Mouse (Mus musculus) stomach, embryonic 16.5 days (tissue): ENCODE data around the gene Shroom3. TPM values are rescaled to one million over a fixed set of nuclear protein-coding genes. Genes with fewer than 3 reads are reported as not detected.
"Not testable (repeated sequence)": the region's sequence is repeated elsewhere in the genome, so short reads cannot be mapped to it uniquely, and the experiment has no call there.

Experiments
- ATAC-seq: fragments of 200-750 bp; cut with Nextera tagmentation; 2 replicates; pipeline ENCODE4 v1.8.0; 2017; ENCODE audit warnings: moderate number of reproducible peaks, moderate TSS enrichment; ENCODE audit not compliant: insufficient read depth, low FRiP score
- H3K27ac ChIP-seq: fragments of 300-500 bp; sonication (generic); 2 replicates; pipeline ENCODE4 v1.5.1; 2014; ENCODE audit warnings: low read length
- H3K27me3 ChIP-seq: fragments of 300-500 bp; sonication (generic); 2 replicates; pipeline ENCODE4 v1.6.1; 2014; ENCODE audit warnings: low read length, control low read depth, mixed read lengths; ENCODE audit not compliant: control insufficient read depth, insufficient read depth
- H3K36me3 ChIP-seq: fragments of 300-500 bp; sonication (generic); 2 replicates; pipeline ENCODE4 v1.6.1; 2014; ENCODE audit warnings: low read length; ENCODE audit not compliant: control insufficient read depth, insufficient read depth
- H3K4me1 ChIP-seq: fragments of 300-500 bp; sonication (generic); 2 replicates; pipeline ENCODE4 v1.6.1; 2014; ENCODE audit warnings: low read length, control low read depth, mixed read lengths; ENCODE audit not compliant: control insufficient read depth, insufficient read depth
- H3K4me2 ChIP-seq: fragments of 300-500 bp; sonication (generic); 2 replicates; pipeline ENCODE4 v1.6.1; 2014; ENCODE audit warnings: low read depth, low read length, mixed read lengths
- H3K4me3 ChIP-seq: fragments of 300-500 bp; sonication (generic); replicated peaks from 2 replicates; pipeline ENCODE4 v1.5.1; 2014; ENCODE audit warnings: mild to moderate bottlenecking, low read length
- H3K9ac ChIP-seq: fragments of 300-500 bp; sonication (generic); 2 replicates; pipeline ENCODE4 v1.6.1; 2014; ENCODE audit warnings: low read length
- H3K9me3 ChIP-seq: fragments of 300-500 bp; sonication (generic); replicated peaks from 2 replicates; pipeline ENCODE4 v1.6.1; 2016; ENCODE audit warnings: low read length, control low read depth; ENCODE audit not compliant: control insufficient read depth
- WGBS: fragments of 180-500 bp; shearing (Covaris S2); extraction: QIAGEN DNeasy Blood & Tissue Kit; methylation state at CpG from one replicate; pipeline ENCODE4 v1.1.7; 2014; 5-methylcytosine and 5-hydroxymethylcytosine counted together
- polyA plus RNA-seq: library from polyadenylated mRNA; unstranded; fragments of >200 nt; fragmentation: Nextera tagmentation; extraction: Ambion mirVana; gene quantifications from 2 replicates; pipeline ENCODE4 v1.2.1, GENCODE M21; 2015

Shroom3 gene
- polyA plus RNA-seq, 1 experiment from 2014 or later = 14.4 TPM

GRCm38 (mm10) chr5:92910838-92911237 is 227.6 kb downstream of the Shroom3 start:
- WGBS = 64% methylated on average over 3 of the region's 3 CpGs
- Histone ChIP-seq H3K4me3 (no peak overlapping the region), H3K27ac (no peak overlapping the region), H3K4me1 (peaks cover 9% of the 10 kb centered on the region), H3K4me2 (no peak overlapping the region), H3K27me3 (no peaks in the 10 kb centered on the region), H3K36me3 (peaks cover 8% of the 10 kb centered on the region; the same call in 1 of the 2 replicates), H3K9ac (no peak overlapping the region), H3K9me3 (peaks cover 9% of the 10 kb centered on the region)
- ATAC-seq = peak; percentile 51; the same call in 1 of the 2 replicates

- Histone ChIP-seq H3K4me1 (peaks cover 21% of the 10 kb centered on the region), H3K36me3 (no peaks in the 10 kb centered on the region), H3K27me3 (no peaks in the 10 kb centered on the region), H3K4me2 (no peak overlapping the region), H3K9me3 (no peaks in the 10 kb centered on the region), H3K4me3 (no peak overlapping the region), H3K27ac (no peak overlapping the region), H3K9ac (no peak overlapping the region)
- no peak for ATAC-seq
- WGBS = 54% methylated on average over 10 of the region's 10 CpGs
These were observed 232.2 kb downstream of the Shroom3 start for GRCm38 (mm10) chr5:92915421-92915820.

GRCm38 (mm10) chr5:92917755-92918154 is 234.5 kb downstream of the Shroom3 start:
- Histone ChIP-seq H3K9me3 (no peaks in the 10 kb centered on the region), H3K4me2 (no peak overlapping the region), H3K36me3 (no peaks in the 10 kb centered on the region), H3K27ac (no peak overlapping the region), H3K4me3 (no peak overlapping the region), H3K27me3 (no peaks in the 10 kb centered on the region), H3K4me1 (peaks cover 21% of the 10 kb centered on the region), H3K9ac (no peak overlapping the region)
- WGBS = 79% methylated on average over 6 of the region's 6 CpGs
- ATAC-seq = no peak

GRCm38 (mm10) chr5:92918170-92918569 is 234.9 kb downstream of the Shroom3 start:
- H3K4me3 ChIP-seq = no peak overlapping the region
- H3K27ac ChIP-seq = 0 out of 2 replicates have a peak overlapping the region, but pooled peaks have one; percentile 43
- no peaks in the 10 kb centered on the region for H3K27me3 ChIP-seq
- ATAC-seq = no peak
- no peak overlapping the region for H3K9ac ChIP-seq
- H3K9me3 ChIP-seq = no peaks in the 10 kb centered on the region
- H3K4me1 ChIP-seq = peaks cover 21% of the 10 kb centered on the region
- WGBS = 48% methylated on average over 10 of the region's 10 CpGs
- H3K36me3 ChIP-seq = no peaks in the 10 kb centered on the region
- H3K4me2 ChIP-seq = no peak overlapping the region

- WGBS = 50% methylated on average over 9 of the region's 9 CpGs
- Histone ChIP-seq H3K4me1 (peaks cover 18% of the 10 kb centered on the region), H3K27ac (peak overlapping the region; percentile 43; the same call in 1 of the 2 replicates), H3K9me3 (no peaks in the 10 kb centered on the region), H3K36me3 (no peaks in the 10 kb centered on the region), H3K4me3 (no peak overlapping the region), H3K27me3 (no peaks in the 10 kb centered on the region), H3K9ac (0 out of 2 replicates have a peak overlapping the region, but pooled peaks have one; percentile 5), H3K4me2 (no peak overlapping the region)
- no peak for ATAC-seq
These were observed 235.6 kb downstream of the Shroom3 start for GRCm38 (mm10) chr5:92918866-92919265.

- H3K36me3 ChIP-seq = no peaks in the 10 kb centered on the region
- H3K4me3 ChIP-seq = no peak overlapping the region
- H3K27me3 ChIP-seq = no peaks in the 10 kb centered on the region
- no peak overlapping the region for H3K9ac ChIP-seq
- peak overlapping the region; percentile 43; the same call in 1 of the 2 replicates for H3K27ac ChIP-seq
- H3K4me1 ChIP-seq = peaks cover 19% of the 10 kb centered on the region
- no peaks in the 10 kb centered on the region for H3K9me3 ChIP-seq
- WGBS = 65% methylated on average over 14 of the region's 14 CpGs
- ATAC-seq = no peak
- no peak overlapping the region for H3K4me2 ChIP-seq
These were observed 236.2 kb downstream of the Shroom3 start for GRCm38 (mm10) chr5:92919390-92919789.

- H3K36me3 ChIP-seq = no peaks in the 10 kb centered on the region
- no peak for ATAC-seq
- WGBS = 89% methylated on average over 8 of the region's 8 CpGs
These were observed 237.7 kb downstream of the Shroom3 start for GRCm38 (mm10) chr5:92920984-92921383.

GRCm38 (mm10) chr5:92921728-92922127 is 238.5 kb downstream of the Shroom3 start:
- H3K9ac ChIP-seq = no peak overlapping the region
- no peaks in the 10 kb centered on the region for H3K9me3 ChIP-seq
- H3K27me3 ChIP-seq = no peaks in the 10 kb centered on the region
- WGBS = 84% methylated on average over 8 of the region's 8 CpGs
- H3K27ac ChIP-seq = no peak overlapping the region
- H3K4me1 ChIP-seq = peaks cover 25% of the 10 kb centered on the region
- no peak for ATAC-seq
- H3K4me3 ChIP-seq = no peak overlapping the region
- no peaks in the 10 kb centered on the region for H3K36me3 ChIP-seq
- no peak overlapping the region for H3K4me2 ChIP-seq

More at GRCm38 (mm10) chr5:92920984-92921383, 237.7 kb downstream of the Shroom3 start:
- Histone ChIP-seq H3K4me1 (peaks cover 25% of the 10 kb centered on the region), H3K27me3 (no peaks in the 10 kb centered on the region), H3K9ac (no peak overlapping the region), H3K27ac (no peak overlapping the region), H3K9me3 (no peaks in the 10 kb centered on the region), H3K4me2 (no peak overlapping the region), H3K4me3 (no peak overlapping the region)

GRCm38 (mm10) chr5:92922981-92923380 is 239.7 kb downstream of the Shroom3 start:
- H3K27ac ChIP-seq, H3K36me3 ChIP-seq, ATAC-seq, H3K9me3 ChIP-seq, H3K4me2 ChIP-seq, H3K9ac ChIP-seq, H3K27me3 ChIP-seq, H3K4me3 ChIP-seq: not testable (repeated sequence)
- H3K4me1 ChIP-seq = peaks cover 28% of the 10 kb centered on the region
- 92% methylated on average over 5 of the region's 5 CpGs for WGBS
